Mouse (Mus musculus) ZHBTc4 (cell line): ENCODE results near the gene Nectin2.

ENCODE experiments used
- DNase-seq: peaks from one replicate; pipeline ENCODE4 v3.0.0-alpha.2; 2011; ENCODE audit warnings: low read depth, low spot score

The Nectin2 gene

GRCm38 (mm10) chr7:19769434-19770374 is 19.4 kb upstream of the Nectin2 start:
- DNase-seq, result no peak

GRCm38 (mm10) chr7:19769001-19769400 is 18.7 kb upstream of the Nectin2 start:
- DNase-seq, result no peak

GRCm38 (mm10) chr7:19768251-19768650 is 18.0 kb upstream of the Nectin2 start:
- no peak for DNase-seq

- no peak for DNase-seq
Observed at GRCm38 (mm10) chr7:19764581-19764980, 14.3 kb upstream of the Nectin2 start.

- peak; percentile 65 for DNase-seq
Observed at GRCm38 (mm10) chr7:19763829-19764477, 13.7 kb upstream of the Nectin2 start.

GRCm38 (mm10) chr7:19762283-19762682 is 12.0 kb upstream of the Nectin2 start:
- no peak for DNase-seq

GRCm38 (mm10) chr7:19760021-19760420 is 9.7 kb upstream of the Nectin2 start:
- DNase-seq, result no peak

- DNase-seq, result no peak
Observed at GRCm38 (mm10) chr7:19758623-19759022, 8.3 kb upstream of the Nectin2 start.

GRCm38 (mm10) chr7:19755851-19756786 is 5.8 kb upstream of the Nectin2 start:
- DNase-seq, result no peak

GRCm38 (mm10) chr7:19755008-19755407 is 4.7 kb upstream of the Nectin2 start:
- DNase-seq, result peak; percentile 67

GRCm38 (mm10) chr7:19754065-19754464 is 3.8 kb upstream of the Nectin2 start:
- no peak for DNase-seq

- peak; percentile 74 for DNase-seq
Observed at GRCm38 (mm10) chr7:19753587-19753986, 3.3 kb upstream of the Nectin2 start.

- peak; percentile 59 for DNase-seq
Observed at GRCm38 (mm10) chr7:19752652-19753051, 2.4 kb upstream of the Nectin2 start.

GRCm38 (mm10) chr7:19751070-19751383 is 744 bp upstream of the Nectin2 start:
- no peak for DNase-seq

- peak; percentile 99 for DNase-seq
Observed at GRCm38 (mm10) chr7:19749389-19750216, 680 bp downstream of the Nectin2 start.

- DNase-seq, result no peak
Observed at GRCm38 (mm10) chr7:19748219-19749195, 1.8 kb downstream of the Nectin2 start.

- DNase-seq, result peak; percentile 88
Observed at GRCm38 (mm10) chr7:19747420-19748218, 2.7 kb downstream of the Nectin2 start.

GRCm38 (mm10) chr7:19746426-19747201 is 3.7 kb downstream of the Nectin2 start:
- DNase-seq, result no peak
